Mouse (Mus musculus): ENCODE measurements around the gene Clec10a.
"Not testable (repeated sequence)": the region's sequence is repeated elsewhere in the genome, so short reads cannot be mapped to it uniquely, and the experiment has no call there.

Clec10a gene

DNA sequence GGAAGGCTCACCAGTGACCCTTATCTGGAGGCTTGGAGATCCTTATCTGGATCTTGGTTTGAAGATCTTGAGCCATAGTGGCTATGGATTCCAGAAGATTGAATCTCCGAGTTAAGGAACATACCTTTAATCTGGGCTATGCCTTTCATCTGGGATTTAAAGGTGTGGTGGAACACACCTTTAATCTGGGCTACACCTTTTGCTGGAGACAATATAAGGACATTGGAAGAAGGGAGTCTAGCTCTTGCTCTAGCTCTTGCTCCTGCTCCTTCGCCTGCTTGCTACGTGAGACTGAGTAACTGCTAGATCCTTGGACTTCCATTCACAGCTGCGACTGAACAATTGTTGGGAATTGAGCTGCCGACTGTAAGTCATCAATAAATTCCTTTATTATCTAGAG, at the start of gene Clec10a:
TSS of gene Clec10a (plus strand) at position 301 of the 400 bp plus-strand sequence.
- DNase-seq (ENCODE audit: low read depth, low spot score): not testable (repeated sequence)

DNA sequence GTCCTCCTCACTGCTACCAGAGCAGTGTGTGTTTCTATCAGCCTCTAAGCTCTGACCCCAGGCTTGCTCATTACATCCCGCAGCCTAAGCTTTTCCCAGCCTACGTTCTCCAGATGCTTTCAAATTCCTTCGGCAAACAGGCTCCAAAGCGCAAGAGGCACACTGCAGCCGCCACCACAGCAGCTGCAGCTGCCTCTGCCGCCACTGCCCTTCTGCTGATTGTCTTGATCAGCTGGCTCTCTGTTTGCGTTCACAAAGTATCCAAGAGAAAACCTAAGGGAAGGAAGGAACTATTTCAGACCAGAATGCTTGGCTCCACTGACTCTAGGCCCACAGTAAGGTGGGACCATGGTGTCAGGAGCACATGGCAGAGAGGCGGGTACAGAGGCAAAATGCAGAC, 48.9 kb upstream of the Clec10a start:
- no peak for DNase-seq (ENCODE audit: low read depth, low spot score)

DNA sequence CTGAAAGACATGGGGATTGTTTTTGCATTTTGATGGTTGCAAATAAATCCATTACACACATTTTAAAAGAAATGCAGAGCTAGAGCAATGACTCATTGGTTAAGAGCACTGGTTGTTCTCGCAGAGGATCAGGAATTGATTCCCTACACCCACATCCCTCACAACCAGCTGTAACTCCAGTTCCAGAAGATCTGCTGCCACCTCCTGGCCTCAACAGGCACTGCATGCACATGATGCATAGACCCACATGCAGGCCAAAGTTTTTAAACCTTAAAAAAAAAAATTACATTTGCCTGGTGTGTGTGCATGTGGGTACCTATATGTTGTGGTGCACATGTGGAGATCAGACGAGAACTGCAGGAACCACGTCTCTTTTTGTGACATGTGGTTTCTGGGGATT, 45.9 kb upstream of the Clec10a start:
- DNase-seq (ENCODE audit: low read depth, low spot score): peak; percentile 71

DNA sequence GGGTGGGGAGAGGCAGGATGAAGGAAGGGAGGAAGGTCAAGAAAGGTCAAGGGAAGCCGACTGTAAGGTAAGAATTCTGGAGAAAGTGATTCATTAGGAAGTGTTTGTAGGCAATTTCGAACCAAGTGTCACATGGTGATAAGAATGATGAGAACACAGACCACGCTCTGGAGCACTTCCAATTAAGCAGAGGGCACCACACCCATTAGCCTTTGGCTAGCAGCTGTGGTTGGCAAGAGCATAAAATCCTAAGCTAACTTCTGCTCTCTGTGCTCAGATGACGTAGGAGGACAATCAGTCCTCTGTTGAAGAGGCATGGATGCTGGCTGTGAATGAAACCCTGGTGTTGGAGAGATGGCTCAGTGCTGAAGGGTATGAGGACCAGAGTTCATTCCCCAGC, 41.4 kb upstream of the Clec10a start:
- no peak for DNase-seq (ENCODE audit: low read depth, low spot score)

DNA sequence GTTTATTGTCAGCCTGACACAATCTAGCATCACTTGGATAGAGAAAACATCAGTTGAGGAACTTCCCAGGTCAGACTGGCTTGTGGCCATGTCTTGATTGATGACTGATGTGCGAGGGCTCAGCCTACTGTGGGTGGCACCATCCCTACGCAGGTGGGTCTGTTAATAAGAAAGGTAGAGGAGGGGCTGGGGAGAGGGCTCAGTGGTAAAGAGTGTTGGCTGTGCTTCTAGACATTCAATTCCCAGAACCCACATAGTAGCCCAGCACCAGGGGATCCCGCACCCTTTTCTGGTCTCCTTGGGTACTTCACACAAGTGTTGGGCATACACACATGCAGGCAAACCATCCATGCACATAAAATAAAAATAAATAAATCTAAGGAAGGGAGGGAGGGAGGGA, 40.1 kb upstream of the Clec10a start:
- DNase-seq (ENCODE audit: low read depth, low spot score): no peak

DNA sequence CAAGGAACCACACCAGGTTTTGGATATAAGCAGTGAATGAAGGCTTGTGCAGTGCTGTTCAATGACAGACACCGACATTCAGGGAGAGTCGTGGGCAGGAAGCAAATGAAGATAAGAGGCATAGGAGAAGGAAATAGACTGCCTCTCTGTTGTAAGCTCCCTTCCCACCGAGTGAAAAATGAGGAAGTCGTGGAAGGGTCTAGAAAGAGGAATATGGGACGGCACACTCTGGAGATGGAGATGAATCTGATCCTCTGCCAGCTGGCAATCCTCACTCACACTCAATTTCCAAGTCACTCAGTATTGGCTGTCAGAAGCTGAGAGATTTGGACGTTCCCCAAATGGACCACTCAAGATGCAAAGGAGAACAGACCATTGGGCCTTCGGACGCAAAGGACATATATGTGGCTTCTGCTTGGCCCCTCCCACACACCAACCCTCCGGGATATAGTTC, 26.0 kb upstream of the Clec10a start, which contains the start of gene Mgl2:
TSS of gene Mgl2 (plus strand) at position 404 of the 454 bp plus-strand sequence.
- DNase-seq (ENCODE audit: low read depth, low spot score): no peak

DNA sequence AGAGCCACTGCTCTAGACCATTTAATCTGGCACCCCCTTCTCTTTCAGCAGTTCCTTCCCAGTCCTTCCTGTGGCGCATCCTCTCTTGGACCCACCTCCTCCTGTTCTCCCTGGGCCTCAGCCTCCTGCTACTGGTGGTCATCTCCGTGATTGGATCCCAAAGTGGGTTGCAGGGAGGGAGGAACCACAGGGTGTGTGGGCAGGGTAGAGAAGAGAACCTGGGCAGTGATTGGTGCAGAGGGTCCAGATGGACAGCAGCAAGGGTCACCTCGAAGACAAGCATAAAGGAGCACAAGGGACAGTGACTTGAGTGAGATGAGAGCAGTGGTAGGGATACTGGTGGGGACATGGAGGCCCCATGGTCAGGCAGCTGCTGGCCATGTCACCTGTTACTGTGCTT, 21.0 kb upstream of the Clec10a start:
- DNase-seq (ENCODE audit: low read depth, low spot score): not testable (repeated sequence)

DNA sequence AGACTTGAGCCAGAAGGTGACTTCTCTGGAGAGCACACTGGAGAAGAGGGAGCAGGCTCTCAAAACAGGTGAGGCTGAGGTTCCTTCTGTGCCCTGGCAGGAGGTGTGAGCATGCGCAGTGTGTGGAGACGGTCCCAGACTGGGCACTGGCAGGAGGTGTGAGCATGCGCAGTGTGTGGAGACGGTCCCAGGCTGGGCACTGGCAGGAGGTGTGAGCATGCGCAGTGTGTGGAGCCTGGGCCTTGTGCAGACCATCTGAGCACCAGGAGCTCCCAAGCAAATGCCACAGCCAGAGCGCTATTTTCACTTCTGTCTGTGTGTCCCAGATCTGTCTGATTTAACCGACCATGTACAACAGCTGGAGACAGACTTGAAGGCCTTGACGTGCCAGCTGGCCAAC, 20.1 kb upstream of the Clec10a start:
- DNase-seq (ENCODE audit: low read depth, low spot score): peak; percentile 18

DNA sequence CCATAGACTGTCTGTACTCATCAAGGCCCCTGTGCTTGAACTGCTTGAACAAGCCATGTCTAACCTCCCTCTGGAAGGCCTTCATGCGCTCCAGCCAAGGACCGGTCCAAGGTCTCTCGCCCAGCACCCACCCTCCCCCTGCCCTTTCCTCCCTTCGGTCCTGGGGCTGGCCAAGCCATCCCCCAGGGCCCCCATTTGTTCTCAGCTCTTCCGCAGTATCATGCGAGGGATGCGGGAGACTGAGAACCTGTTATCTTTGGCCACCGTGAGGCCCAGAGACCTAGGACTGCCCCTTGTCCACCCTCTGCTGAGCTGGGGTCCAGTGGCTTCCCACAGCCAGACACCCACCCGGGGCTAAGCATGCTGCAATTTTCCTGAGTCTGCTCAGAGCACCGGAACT, 16.8 kb upstream of the Clec10a start:
- no peak for DNase-seq (ENCODE audit: low read depth, low spot score)

DNA sequence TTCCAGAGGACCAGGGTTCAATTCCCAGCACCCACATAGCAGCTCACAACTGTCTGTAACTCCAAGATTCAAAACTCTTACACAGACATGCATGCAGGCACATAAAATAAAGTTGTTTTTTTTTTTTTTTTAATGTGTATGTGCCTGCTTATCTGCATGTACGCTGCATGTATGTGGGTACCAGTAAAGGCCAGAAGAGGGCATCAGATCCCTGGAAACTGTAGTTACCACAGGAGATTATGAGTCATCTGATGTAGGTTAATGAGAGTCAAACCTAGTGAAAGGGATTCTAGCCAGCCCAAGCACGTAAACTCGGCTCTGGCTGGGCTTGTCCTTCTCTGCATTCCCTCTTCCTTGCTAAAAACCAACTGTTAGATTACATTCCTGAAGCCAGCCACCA, 4.9 kb upstream of the Clec10a start:
- DNase-seq (ENCODE audit: low read depth, low spot score): peak; percentile 36

DNA sequence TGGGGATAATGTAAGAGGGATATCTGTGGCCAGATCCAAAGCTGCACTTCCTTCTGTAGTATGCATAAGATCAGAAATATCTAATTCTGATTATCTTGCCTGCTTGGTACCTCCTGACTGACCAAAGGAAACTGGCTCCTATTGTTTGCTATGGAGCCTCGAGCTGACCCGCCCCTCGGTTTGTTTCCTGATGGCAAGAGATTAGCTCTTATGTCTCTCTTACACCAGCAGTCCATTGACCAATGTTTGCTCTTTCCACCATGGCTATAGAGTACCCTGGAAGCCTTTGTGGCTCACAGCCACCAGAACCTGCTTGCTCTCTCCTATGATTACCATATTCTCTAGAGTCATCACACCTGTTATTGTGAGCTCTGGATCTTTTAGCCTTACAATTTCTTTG, 6.3 kb downstream of the Clec10a start:
- no peak for DNase-seq (ENCODE audit: low read depth, low spot score)

DNA sequence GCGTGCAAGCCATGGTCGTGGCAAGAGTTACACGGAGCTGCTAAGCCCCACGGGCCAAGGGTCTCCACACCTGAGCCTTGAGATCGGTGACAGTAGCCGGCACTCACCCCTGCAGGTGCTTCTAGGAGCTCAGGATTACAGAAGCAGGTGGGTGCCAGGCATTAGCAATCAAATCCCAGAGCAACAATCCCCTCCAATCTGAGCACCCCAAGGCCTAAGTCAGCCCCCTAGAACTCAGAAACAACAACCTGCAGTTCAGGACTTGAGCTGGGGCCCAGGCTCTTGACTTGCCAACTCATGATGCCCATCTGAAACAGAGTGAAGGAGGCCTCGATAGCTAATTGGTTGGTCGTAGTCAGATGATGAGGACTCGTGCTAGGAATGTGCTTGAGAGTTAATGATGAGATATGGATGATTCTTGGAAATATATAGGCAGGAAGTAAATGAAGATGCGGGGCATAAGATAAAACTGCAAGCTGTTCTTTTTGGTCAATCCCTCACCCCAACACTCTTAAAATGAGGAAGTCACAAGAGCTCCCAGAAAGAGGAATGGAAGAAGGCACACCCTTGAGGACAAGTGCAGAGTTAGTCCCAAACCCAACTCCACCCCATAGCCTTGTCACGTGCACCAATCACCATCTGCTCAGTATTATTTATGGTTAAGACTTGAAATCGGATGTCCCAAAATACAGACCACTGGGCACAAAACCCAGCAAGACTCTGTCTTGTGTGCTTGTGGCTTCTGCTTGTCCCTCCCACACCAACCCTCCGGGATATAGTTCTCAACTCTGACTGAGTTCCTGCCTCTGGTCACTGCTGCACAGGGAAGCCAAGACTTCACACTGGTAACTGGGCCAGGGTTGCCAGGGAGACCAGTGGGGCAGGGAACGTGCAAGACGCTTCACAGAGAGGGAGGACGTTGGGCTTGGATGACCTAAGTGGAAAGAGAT, 10.2 kb downstream of the Clec10a start:
- peak; percentile 15 for DNase-seq (ENCODE audit: low read depth, low spot score)

DNA sequence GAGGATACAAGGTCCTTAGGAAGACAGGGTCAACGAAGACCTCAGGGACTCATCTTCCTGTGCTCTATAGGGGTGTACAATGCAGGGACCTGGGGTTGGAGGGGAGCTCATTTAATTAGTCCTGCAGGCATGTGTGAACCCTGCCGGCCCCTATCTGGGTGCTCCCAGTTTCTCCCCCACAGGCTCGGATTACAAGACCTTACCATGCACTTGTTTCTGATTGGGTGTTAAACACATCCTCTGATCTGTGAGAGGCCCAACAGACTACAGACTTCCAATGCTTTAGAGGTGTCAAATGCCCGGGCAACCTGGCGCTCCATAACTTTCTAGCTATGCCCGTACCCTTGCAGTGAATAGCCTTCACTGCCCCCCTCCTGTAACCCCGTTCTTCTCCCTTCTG, 12.1 kb downstream of the Clec10a start:
- no peak for DNase-seq (ENCODE audit: low read depth, low spot score)

DNA sequence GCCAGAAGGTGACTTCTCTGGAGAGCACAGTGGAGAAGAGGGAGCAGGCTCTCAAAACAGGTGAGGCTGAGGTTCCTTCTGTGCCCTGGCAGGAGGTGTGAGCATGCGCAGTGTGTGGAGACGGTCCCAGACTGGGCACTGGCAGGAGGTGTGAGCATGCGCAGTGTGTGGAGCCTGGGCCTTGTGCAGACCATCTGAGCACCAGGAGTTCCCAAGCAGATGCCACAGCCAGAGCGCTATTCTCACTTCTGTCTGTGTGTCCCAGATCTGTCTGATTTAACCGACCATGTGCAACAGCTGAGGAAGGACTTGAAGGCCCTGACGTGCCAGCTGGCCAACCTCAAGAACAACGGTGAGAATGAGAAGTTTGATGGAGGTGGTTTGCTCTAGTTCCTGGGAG, 13.5 kb downstream of the Clec10a start:
- DNase-seq (ENCODE audit: low read depth, low spot score): not testable (repeated sequence)

DNA sequence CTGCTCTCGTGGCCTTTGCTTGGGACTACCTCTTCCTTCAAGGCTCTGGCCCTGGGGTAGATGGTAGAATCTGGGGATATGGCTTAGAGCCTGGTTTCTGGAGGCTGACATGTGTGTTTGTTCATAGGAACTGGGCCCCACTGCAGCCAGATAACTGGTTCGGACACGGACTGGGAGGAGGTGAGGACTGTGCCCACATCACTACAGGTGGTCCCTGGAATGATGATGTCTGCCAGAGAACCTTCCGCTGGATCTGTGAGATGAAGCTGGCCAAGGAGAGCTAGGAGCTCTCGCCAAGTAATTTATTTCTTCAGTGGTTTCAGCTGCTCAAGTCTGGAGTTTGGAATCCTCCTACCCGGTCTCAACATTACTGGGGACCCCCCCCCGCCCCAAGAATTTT, 14.3 kb downstream of the Clec10a start:
- DNase-seq (ENCODE audit: low read depth, low spot score): no peak

DNA sequence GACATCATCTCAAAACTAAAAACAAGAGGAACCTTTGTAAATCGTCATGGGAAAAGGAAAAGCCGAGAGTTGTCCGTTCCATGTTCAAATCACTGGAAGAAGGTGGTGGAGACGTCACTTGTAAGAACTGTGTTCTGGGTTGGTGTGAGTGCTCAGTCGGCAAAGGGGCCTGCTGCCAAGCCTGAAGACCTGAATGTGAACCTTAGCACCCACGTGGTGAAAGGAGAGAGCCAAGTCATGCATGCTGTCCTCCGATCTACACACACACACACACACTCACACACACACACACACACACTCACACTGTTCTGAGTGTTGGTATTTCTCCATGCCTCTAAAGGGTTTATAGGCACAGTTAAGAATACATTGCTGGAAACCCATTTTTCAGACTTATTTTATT, 15.2 kb downstream of the Clec10a start:
- no peak for DNase-seq (ENCODE audit: low read depth, low spot score)

DNA sequence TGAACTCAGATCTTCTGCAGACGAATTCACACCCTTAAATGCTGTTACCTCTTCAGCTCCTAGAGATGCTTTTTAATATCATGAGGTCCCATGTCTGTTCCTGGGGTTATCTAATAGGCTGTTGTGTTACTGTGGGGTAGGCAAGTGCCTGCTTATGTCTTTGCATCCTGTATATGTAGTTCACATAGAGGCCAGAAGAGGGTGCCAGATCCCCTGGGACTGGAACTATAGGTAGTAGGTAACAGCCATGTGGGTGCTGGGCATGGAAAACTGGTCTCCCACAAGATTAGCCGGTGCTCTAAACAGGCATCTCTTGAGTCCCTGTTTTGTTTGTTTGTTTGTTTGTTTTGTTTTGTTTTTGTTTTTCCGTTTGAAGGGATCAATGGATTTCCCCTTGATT, 15.8 kb downstream of the Clec10a start:
- DNase-seq (ENCODE audit: low read depth, low spot score): peak; percentile 88

DNA sequence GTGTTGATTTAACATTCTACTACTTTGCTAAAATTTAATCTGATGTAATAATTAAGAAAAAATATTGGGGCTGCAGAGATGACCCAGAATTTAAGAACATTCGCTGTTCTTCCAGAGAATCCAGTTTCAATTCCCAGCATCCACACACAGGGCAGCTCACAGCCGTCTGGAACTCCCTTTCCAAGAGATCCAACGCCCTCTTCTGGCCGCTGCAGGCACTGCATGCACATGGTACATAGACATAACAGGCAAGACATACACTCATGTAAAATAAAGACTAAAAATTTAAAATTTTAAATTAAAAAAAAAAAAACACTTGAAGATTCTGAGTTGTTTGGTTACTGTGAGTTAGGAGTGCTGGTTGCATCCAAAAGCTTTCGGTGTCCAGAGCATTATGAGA, 16.3 kb downstream of the Clec10a start:
- DNase-seq (ENCODE audit: low read depth, low spot score): peak; percentile 88

DNA sequence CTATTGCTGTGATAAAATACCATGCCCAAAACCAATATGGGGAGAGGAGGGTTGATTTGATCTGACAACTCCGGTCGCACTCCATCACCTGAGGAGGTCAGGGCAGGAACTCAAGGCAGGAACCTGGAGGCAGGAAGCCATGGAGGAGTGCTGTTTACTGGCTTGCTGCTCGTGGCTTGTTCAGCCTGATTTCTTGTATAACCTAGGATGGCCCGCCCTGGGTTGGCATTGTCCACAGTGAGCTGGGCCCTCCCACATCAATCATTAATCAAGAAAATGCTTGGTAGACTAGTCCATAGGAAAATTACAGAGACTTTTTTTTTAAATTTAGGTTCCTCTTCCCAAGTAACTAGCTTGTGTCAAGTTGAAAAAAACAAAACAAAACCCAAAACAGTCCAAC, 18.5 kb downstream of the Clec10a start:
- no peak for DNase-seq (ENCODE audit: low read depth, low spot score)

DNA sequence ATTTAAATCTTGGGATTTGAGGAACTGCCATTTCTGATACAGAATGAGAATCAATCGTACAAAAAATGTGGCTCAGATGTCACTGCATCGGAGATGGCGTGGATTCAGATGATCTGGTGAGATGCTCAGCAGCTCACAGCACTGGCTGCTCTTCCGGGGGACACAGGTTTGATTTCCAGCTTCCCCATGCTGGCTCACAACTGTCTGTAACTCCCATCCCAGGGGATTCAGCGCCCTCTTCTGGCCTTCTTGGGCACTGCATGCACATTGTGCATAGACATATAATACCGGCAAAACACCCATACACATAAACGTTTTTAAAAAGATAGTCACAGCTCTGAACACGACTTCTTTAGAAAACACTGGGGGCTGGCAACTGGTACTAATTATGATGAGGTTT, 21.6 kb downstream of the Clec10a start:
- peak; percentile 70 for DNase-seq (ENCODE audit: low read depth, low spot score)

DNA sequence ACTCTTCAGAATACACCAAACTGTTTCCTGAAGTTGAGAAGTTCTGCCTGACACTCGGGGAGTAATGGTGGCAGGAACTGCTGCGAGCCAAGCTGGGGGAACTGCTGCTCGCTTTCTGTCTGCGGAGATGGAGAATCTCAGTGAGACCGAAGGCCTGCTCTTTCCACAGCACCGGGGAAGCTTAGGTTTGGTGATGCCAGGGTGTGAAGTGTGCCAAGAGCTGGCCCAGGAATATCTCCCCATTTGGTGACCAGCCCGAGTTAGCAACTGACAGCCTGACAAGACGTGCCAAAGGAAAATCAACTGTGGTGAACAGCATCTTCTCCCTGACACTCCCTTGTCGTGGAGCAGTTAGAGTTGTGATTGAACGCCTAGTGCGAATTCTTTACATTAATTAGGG, 22.3 kb downstream of the Clec10a start:
- DNase-seq (ENCODE audit: low read depth, low spot score): no peak

DNA sequence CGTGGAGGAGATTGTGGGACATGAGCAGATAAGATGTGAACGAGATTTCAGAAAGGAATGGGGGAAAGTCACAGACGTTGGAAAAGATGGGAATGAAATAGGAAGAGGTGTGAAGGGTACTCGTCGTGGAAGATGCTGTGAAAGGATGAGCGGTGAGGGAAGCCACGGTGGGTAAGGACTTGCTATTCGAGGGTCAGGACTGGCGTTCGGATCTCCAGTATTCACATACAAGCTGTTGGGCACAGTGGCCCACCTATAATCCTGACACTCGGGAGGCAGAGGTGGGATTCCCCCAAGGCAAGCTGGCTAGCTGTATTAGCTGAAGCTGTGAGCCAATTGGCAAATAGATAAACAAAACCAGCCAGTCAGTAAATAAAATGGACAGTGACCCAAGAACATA, 22.8 kb downstream of the Clec10a start:
- no peak for DNase-seq (ENCODE audit: low read depth, low spot score)

DNA sequence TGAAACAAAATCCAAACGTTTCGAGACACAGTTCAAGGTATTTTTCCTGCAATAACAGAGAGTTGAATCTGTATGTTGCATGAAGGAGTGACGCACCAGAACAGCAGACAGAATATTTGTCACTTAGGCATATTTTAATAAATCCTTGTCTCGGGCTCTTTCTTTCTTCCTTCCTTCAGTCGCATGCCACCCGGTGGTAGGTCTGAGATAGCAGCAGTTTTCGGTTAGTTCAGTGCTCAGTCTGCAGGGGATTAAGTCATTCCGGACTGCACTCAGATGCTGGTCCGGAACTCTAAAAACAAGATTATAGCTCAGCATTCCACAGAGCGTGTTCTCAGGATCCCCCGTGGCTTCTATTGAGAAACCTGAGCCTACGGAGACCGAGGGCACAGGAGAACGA, 23.4 kb downstream of the Clec10a start:
- peak; percentile 57 for DNase-seq (ENCODE audit: low read depth, low spot score)
